Mouse (Mus musculus) lung, postnatal 0 days (tissue): ENCODE measurements around the gene Ropn1l. TPM values are rescaled to one million over a fixed set of nuclear protein-coding genes. Genes with fewer than 3 reads are reported as not detected.
A peak's percentile ranks its signal among the peaks of the same experiment; 100 is the strongest.

ENCODE experiments used
- ATAC-seq: fragments of 200-750 bp; cut with Nextera tagmentation; 2 replicates; pipeline ENCODE4 v1.8.0; 2017; ENCODE audit warnings: moderate library complexity
- DNase-seq: peaks from one replicate; pipeline ENCODE4 v3.0.0-alpha.2; 2016; ENCODE audit warnings: low spot score
- H3K27ac ChIP-seq: fragments of 300-500 bp; sonication (generic); 2 replicates; pipeline ENCODE4 v1.5.1; 2014; ENCODE audit warnings: antibody characterized with exemption, mild to moderate bottlenecking, low read length, mixed read lengths
- H3K27me3 ChIP-seq: fragments of 300-500 bp; sonication (generic); replicated peaks from 2 replicates; pipeline ENCODE4 v1.6.1; 2014; ENCODE audit warnings: low read length, mixed read lengths; ENCODE audit not compliant: insufficient read depth
- H3K36me3 ChIP-seq: fragments of 300-500 bp; sonication (generic); 2 replicates; pipeline ENCODE4 v1.6.1; 2014; ENCODE audit warnings: low read length, mixed read lengths; ENCODE audit not compliant: insufficient read depth
- H3K4me1 ChIP-seq: fragments of 300-500 bp; sonication (generic); 2 replicates; pipeline ENCODE4 v1.6.1; 2014; ENCODE audit warnings: antibody characterized with exemption, low read depth, low read length, mixed read lengths; ENCODE audit not compliant: insufficient read depth
- H3K4me2 ChIP-seq: fragments of 300-500 bp; sonication (generic); replicated peaks from 2 replicates; pipeline ENCODE4 v1.6.1; 2014; ENCODE audit warnings: low read depth, mild to moderate bottlenecking, low read length, moderate library complexity, mixed read lengths
- H3K4me3 ChIP-seq: fragments of 300-500 bp; sonication (generic); 2 replicates; pipeline ENCODE4 v1.5.1; 2014; ENCODE audit warnings: low read depth, low read length
- H3K9ac ChIP-seq: fragments of 300-500 bp; sonication (generic); replicated peaks from 2 replicates; pipeline ENCODE4 v1.6.1; 2014; ENCODE audit warnings: low read depth, mild to moderate bottlenecking
- H3K9me3 ChIP-seq: fragments of 300-500 bp; sonication (generic); 2 replicates; pipeline ENCODE4 v1.6.1; 2016; ENCODE audit warnings: low read length, mixed read lengths
- CTCF ChIP-seq: IDR thresholded peaks from 2 replicates; pipeline ENCODE4 v1.5.1; 2016; ENCODE audit warnings: antibody characterized with exemption, mild to moderate bottlenecking
- EP300 ChIP-seq: IDR thresholded peaks from 2 replicates; pipeline ENCODE4 v1.6.1; 2016; ENCODE audit warnings: antibody characterized with exemption, mild to moderate bottlenecking, control low read depth
- WGBS: fragments of 180-500 bp; shearing (Covaris S2); extraction: QIAGEN DNeasy Blood & Tissue Kit; methylation state at CpG from one replicate; pipeline ENCODE4 v1.1.7; 2014; 5-methylcytosine and 5-hydroxymethylcytosine counted together
- polyA plus RNA-seq: library from polyadenylated mRNA; unstranded; fragments of >200 nt; fragmentation: Nextera tagmentation; extraction: Ambion mirVana; gene quantifications from 2 replicates; pipeline ENCODE4 v1.2.1, GENCODE M21; 2015

The Ropn1l gene
- polyA plus RNA-seq, 1 experiment from 2014 or later: 7.4 TPM

DNA sequence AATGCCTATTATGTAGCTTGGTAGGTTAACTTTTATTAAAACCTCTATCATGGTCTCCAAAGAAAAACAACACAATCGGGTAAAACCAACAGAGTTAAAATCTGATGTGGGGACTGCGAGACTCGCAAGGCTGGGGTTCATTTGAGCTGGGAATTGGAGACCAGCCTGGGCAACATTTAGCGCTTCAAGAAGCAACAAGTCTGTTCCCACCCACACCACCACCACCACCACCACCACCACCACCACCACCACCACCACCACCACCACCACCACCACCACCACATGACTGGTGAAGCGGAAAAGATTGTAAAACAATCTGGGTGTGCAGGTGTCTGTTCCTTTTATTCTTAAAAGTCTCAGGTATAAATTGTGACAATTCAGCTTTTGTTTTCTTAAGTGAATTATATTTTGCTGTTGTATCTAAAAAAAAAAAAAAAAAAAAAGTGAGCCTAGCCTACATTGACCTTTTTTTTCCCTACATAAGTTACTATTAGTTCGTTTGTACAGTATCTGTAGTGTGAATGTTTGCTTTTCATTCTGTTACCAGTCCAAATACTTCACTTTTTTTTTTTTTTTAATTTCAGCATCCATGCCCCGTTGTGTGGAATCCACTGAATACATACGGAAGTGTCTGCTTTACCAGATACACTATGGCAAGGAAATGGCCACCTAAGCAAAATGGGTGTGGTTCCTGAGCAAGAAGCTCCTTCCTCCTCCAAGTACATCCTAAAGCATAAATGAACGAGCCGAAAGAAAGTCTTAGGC, 741 bp upstream of the Ropn1l start:
- H3K9me3 ChIP-seq: no peaks in the 10 kb centered on the region
- TF ChIP-seq CTCF (no peak), EP300 (no peak)
- peak; percentile 24 for DNase-seq
- peak overlapping the region; percentile 79 for H3K4me2 ChIP-seq
- peaks cover 11% of the 10 kb centered on the region for H3K36me3 ChIP-seq
- H3K27ac ChIP-seq: peak overlapping the region; percentile 83
- 38% methylated on average over 10 of the region's 10 CpGs for WGBS
- peak overlapping the region; percentile 60 for H3K4me3 ChIP-seq
- no peaks in the 10 kb centered on the region for H3K27me3 ChIP-seq
- peak overlapping the region; percentile 53 for H3K9ac ChIP-seq
- no peaks in the 10 kb centered on the region for H3K4me1 ChIP-seq
- no peak for ATAC-seq

DNA sequence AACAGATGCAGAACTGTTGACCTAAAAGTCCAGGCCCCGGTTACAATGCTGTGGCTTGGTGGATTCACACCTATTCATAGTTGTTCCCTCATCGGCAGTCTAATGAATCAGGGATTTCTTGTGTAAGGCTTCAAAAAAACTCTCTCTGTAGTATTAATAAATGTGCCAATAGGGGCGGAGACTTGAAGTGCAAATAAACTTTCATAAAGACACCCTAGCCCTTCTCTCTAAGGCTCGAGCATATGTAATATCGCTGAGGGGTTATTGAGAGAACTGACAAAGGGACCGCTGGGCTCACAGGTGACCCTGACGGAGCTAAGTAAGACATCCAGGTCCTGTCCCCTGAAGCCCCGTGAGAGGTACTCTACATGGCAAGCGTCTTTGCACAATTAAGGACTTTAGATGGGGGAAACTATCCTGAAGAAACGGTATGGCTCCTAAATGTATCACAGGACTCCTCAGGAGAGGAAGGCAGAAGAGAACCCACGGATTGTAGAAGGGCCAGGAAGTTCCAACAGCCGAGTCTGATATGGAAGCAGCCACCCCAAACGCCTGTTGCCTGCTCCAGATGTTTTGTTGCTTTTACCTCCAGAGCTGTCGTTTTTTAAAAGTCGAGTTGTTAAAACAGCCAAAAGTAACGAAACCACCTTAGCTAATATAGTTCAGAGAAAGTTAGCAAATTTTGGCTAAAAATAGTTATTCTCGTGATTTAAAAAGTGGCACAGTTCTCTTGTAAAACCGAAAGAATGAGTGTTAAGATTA, 1.0 kb downstream of the Ropn1l start:
- H3K4me2 ChIP-seq: peak overlapping the region; percentile 79
- H3K36me3 ChIP-seq: no peaks in the 10 kb centered on the region
- no peaks in the 10 kb centered on the region for H3K4me1 ChIP-seq
- no peaks in the 10 kb centered on the region for H3K9me3 ChIP-seq
- H3K27me3 ChIP-seq: no peaks in the 10 kb centered on the region
- TF ChIP-seq EP300 (no peak), CTCF (no peak)
- peak overlapping the region; percentile 83 for H3K27ac ChIP-seq
- ATAC-seq: no peak
- 31% methylated on average over 18 of the region's 18 CpGs for WGBS
- no peak overlapping the region for H3K9ac ChIP-seq
- peak overlapping the region; percentile 60 for H3K4me3 ChIP-seq
- DNase-seq: peak; percentile 61

DNA sequence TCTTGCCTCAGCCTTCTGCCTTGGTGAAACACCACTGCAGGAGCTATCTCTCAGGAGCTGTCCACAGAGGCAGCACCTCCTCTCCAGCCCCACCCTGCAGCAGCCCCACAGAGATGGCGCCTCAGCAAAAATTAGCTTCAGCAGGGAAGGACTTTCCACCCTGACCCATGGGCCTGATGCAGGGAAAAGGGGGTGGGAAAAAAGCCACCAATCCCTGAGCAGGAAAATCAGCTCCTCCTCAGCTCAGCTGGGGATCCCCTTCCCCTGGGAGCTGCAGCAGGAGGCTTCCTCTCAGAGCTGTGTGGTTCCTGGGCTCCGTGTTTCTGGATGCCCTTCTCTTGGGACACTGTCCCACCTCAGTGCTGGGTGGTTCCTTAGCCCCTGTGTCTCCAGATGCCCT, 3.8 kb downstream of the Ropn1l start:
- Histone ChIP-seq H3K4me1 (no peaks in the 10 kb centered on the region), H3K9ac (no peak overlapping the region), H3K4me2 (no peak overlapping the region), H3K9me3 (no peaks in the 10 kb centered on the region), H3K4me3 (no peak overlapping the region), H3K27me3 (no peaks in the 10 kb centered on the region), H3K36me3 (no peaks in the 10 kb centered on the region), H3K27ac (no peak overlapping the region)
- no peak for TF ChIP-seq EP300
- no peak for TF ChIP-seq CTCF
- ATAC-seq (no peak), DNase-seq (no peak)
- 17% methylated on average over 2 of the region's 2 CpGs for WGBS

DNA sequence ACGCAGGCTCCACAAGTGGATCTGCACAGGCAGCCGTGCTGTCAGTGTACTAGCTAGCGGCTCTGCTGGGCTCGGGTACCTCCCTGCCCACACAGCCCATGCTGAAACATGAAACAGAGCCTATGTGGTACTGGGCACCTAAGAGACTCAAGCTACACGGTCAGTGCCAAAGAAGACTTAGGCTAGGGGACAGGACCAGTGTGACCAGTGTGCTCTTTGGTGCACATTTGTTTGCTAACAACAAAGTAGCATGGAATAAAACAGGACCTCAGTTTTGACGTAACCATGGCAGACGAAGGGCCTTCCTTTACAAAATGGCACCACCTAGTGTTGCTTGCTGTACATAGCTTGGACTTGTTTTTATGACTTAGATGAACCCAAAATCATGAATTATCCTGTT, 6.4 kb downstream of the Ropn1l start:
- no peak overlapping the region for H3K9ac ChIP-seq
- DNase-seq (peak; percentile 86), ATAC-seq (peak; percentile 53)
- TF ChIP-seq CTCF: peak; percentile 90
- TF ChIP-seq EP300: no peak
- no peaks in the 10 kb centered on the region for H3K9me3 ChIP-seq
- H3K4me1 ChIP-seq: no peaks in the 10 kb centered on the region
- no peaks in the 10 kb centered on the region for H3K27me3 ChIP-seq
- no peaks in the 10 kb centered on the region for H3K36me3 ChIP-seq
- H3K4me2 ChIP-seq: no peak overlapping the region
- WGBS: 44% methylated on average over 7 of the region's 7 CpGs
- H3K27ac ChIP-seq: no peak overlapping the region
- no peak overlapping the region for H3K4me3 ChIP-seq

DNA sequence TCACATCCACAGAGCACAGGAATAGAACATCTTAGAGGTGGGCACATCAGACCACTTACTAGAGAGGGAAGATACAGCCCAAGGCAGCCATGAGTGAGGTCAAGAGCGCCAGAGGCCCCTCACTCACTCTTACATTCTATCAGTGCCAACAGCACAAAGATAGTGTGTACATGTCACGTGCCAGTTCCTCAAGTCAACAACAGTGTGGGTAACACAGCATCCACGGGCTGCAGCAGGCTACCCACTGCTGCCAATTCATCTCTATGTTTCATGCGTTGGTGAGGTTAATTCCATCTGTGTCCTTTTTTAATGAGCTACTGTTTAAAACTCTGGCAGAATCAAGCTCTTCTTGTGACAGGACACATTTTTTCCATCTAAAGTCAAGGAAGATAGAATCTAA, 10.8 kb downstream of the Ropn1l start:
- ATAC-seq (no peak), DNase-seq (no peak)
- Histone ChIP-seq H3K36me3 (no peaks in the 10 kb centered on the region), H3K9ac (no peak overlapping the region), H3K9me3 (no peaks in the 10 kb centered on the region), H3K27me3 (no peaks in the 10 kb centered on the region), H3K4me2 (no peak overlapping the region), H3K27ac (no peak overlapping the region), H3K4me3 (no peak overlapping the region), H3K4me1 (no peaks in the 10 kb centered on the region)
- WGBS: 91% methylated on average over 4 of the region's 4 CpGs
- no peak for TF ChIP-seq CTCF
- no peak for TF ChIP-seq EP300

DNA sequence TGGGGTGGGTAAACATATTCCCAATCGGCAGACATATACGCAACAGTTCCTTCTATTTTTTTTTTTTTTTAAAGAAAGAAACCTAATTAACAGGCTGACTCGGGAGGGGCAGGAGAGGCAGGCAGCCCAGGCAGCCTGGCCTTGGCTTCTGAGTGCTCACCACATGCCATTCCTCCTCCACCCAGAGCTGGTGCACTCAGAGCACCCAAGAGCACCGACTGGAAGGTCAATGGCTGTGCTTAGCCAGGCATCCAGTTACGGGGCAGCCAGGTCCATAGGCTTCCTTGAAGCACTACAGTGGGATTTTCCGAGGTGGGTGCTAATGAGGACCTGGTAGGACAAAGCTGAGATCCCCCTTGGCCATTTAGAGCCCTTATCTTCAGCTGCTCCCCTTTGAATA, 11.5 kb downstream of the Ropn1l start:
- Histone ChIP-seq H3K27ac (no peak overlapping the region), H3K9ac (no peak overlapping the region), H3K4me3 (no peak overlapping the region), H3K4me2 (no peak overlapping the region), H3K36me3 (no peaks in the 10 kb centered on the region), H3K27me3 (no peaks in the 10 kb centered on the region), H3K9me3 (no peaks in the 10 kb centered on the region), H3K4me1 (no peaks in the 10 kb centered on the region)
- no peak; the same call in 1 of the 2 replicates for ATAC-seq
- 58% methylated on average over 6 of the region's 6 CpGs for WGBS
- TF ChIP-seq EP300 (no peak), CTCF (no peak)
- DNase-seq: no peak
